Mouse (Mus musculus) heart, adult 2 months (tissue): ENCODE data around the gene Ddias.

ENCODE experiments used
- EP300 ChIP-seq: fragments of 200-500 bp; IDR thresholded peaks from 2 replicates; pipeline ENCODE4 v1.6.1; 2011; ENCODE audit warnings: low read depth, low read length, control low read depth; ENCODE audit not compliant: insufficient read depth
- POLR2A ChIP-seq: fragments of 200-500 bp; IDR thresholded peaks from 2 replicates; pipeline ENCODE4 v1.6.1; 2011; ENCODE audit warnings: mild to moderate bottlenecking, low read depth, low read length, control low read depth; ENCODE audit not compliant: insufficient read depth

- no peak for TF ChIP-seq EP300
- no peak for TF ChIP-seq POLR2A
Measured at GRCm38 (mm10) chr7:92870161-92870560, 3.9 kb downstream of the Ddias start.
